Mouse (Mus musculus): Measurements from ENCODE around the gene Pitpnm2.

DNA sequence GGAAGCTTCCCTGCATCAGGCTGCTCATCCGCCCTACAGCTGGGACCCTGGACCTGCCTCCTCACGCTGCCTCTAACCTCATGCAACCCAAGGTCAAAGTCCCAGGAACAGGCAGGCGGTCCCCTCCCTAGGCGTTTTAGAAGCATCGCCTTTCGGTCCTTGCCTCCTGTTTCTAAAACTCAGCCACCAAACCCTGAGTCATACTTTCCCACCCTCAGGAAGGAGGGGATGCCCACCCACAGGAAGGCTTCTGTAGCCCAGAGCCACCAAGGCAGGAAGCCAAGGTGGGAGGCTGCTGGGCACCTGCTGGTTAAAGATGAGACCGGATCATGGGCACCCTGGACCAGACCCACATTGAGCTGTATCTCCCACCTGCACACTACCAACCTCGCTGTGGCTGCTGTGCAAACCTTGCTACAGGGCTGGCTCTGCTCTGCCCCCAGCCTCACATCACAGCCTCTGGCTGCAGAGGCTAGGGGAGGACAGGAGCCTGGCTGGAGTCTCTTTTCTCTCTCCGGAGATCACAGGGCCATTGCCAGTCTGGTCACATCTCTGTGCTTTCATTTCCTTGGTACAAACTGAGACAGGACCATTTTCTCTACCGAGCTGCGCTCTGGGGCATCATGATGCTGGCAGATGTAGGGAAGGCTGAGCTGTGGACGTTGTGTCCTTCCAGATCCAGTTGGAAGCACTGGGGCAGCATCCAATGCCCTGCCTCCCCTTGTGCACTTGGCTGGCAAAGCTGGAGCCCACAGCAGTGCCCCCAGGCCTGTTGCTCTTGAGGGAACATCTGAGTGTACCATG lies 61.9 kb downstream of the Pitpnm2 start:
- TF ChIP-seq TAL1 (IDR thresholded peaks at IDR 0.05; ENCODE audit: low read length) (no peak), CTCF (IDR thresholded peaks at IDR 0.05 in 2 of 3, conservative IDR thresholded peaks at IDR 0.05 in 1 of 3; ENCODE audit: control insufficient read depth in 1 of 3, insufficient read depth in 1 of 3, low read depth in 2 of 3, low read length in 3 of 3, poor library complexity in 1 of 3, severe bottlenecking in 1 of 3) (no peak), GABPA (IDR thresholded peaks at IDR 0.05; ENCODE audit: low read depth, low read length) (no peak)

Measured in MEL (cell line).